Mouse (Mus musculus): ENCODE measurements at regions not wholly inside any gene's neighbourhood (a gene's known extent, or its start where the extent isn't known, plus 50 kb on each side); places are given as distances from the start of the nearest gene placed in this dataset.

- DNase-seq (ENCODE audit: low spot score in 2 of 2): peak; percentile 86 to 88
These were observed 941.7 kb downstream of the Gsdmc2 start for GRCm38 (mm10) chr15:62903047-62903822.

DNA sequence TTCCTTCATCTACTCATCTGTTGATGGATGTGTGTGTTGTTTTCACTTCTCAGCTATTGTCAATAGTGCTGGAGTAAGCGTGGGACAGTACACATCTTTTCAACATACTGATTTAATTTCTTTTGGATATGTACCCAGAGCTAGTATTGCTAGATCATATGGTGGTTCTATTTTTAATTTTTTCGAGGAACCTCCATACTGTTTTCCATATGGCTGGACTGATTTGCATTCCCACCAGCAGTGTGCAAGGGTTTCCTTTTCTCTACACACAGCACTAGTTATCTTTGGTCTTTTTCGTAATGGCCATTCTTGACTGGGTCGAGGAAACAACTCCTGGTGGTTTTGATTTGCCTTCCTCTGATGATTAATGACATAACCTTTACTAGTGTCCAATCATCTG is 943.0 kb downstream of the Gsdmc2 start:
- peak in 1 of 2 experiments; percentile 7 for DNase-seq (ENCODE audit: low spot score in 2 of 2)

- DNase-seq (ENCODE audit: low spot score in 2 of 2): no peak
These were observed 955.2 kb downstream of the Gsdmc2 start for GRCm38 (mm10) chr15:62889798-62890197.

DNA sequence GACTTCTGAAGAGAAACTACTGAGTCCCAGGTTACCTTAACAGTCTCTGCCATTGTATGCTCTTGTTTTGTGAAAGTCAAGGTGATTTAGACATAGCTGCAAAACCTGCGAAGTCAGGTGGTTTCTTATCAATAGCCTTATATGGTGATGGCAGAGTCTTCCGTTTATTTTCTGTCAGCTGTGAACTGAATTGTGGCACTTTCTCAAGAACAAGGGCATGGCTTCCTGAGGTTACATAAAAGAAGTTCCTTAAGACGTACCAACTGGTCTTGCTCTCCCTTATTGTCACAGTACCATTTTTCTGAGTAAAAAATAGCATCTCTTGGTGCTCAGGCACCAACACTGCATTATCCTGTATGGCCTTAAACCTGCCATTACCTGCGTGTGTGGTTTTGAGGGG is 959.6 kb downstream of the Gsdmc2 start:
- no peak for DNase-seq (ENCODE audit: low spot score in 2 of 2)

GRCm38 (mm10) chr15:62871082-62871766 is 973.8 kb downstream of the Gsdmc2 start:
- DNase-seq (ENCODE audit: low spot score in 2 of 2): no peak

GRCm38 (mm10) chr15:62862574-62862973 is 982.4 kb downstream of the Gsdmc2 start:
- DNase-seq (ENCODE audit: low spot score in 2 of 2): no peak

- no peak for DNase-seq (ENCODE audit: low spot score in 2 of 2)
These were observed 983.6 kb downstream of the Gsdmc2 start for GRCm38 (mm10) chr15:62861422-62861821.

DNA sequence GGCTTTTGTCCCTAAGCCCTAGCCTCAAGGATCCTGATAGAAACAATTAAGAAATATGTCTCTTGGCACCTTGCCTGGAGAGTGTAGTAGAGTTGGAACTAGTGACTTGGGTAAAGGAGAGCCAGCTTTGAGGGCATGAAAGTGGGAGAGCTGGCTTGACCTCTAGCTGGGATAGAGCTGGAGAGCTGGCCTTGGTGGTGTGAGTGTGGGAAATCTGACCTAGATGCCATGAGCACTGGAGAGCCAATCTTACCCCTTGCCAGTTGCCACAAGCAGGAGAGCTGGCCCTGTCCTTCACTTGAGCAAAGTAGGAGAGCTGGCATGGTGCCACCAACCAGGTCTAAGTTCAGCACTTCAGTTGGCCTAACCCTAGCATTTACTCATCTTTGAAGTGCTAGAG is 995.7 kb downstream of the Gsdmc2 start:
- no peak for DNase-seq (ENCODE audit: low spot score in 2 of 2)

DNA sequence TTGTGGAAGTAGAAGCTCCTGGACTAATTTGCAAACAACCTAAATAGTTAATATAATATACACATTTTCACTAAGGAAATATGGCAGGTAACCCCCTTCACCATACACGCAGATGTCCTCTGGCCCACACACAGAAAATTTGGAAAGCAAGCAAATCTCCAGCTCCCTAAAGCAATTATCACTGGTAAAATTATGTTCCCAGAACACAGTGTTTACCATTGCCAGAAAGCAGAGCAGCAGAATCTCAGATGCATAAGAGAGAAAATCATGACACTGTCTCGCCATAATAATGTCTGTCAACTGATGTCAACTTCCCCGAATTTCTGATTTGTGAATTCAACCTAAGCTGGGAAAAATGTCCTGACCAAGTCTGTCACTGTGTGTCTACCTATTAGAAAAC is 999.1 kb downstream of the Gsdmc2 start:
- no peak for DNase-seq (ENCODE audit: low spot score in 2 of 2)

DNA sequence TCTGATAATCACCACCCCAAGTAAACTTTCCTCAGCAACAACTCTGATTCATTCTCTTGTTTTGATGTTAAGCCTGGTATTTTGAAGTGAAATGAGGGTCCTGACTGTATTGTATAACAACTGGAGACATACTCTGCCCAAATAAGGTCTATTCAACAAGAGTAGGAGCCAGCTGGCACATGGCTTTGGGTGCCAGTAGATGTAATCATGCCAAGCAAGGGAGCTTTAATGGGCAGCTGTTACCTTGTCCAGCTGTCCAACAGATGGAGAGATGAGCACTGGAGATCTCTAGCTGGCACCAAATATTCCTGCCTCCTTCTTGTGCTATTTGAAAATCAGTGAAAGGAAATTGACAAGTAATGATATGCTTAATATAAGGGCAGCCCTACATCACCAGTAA is 1019.4 kb downstream of the Gsdmc2 start:
- DNase-seq (ENCODE audit: low spot score in 2 of 2): no peak

DNA sequence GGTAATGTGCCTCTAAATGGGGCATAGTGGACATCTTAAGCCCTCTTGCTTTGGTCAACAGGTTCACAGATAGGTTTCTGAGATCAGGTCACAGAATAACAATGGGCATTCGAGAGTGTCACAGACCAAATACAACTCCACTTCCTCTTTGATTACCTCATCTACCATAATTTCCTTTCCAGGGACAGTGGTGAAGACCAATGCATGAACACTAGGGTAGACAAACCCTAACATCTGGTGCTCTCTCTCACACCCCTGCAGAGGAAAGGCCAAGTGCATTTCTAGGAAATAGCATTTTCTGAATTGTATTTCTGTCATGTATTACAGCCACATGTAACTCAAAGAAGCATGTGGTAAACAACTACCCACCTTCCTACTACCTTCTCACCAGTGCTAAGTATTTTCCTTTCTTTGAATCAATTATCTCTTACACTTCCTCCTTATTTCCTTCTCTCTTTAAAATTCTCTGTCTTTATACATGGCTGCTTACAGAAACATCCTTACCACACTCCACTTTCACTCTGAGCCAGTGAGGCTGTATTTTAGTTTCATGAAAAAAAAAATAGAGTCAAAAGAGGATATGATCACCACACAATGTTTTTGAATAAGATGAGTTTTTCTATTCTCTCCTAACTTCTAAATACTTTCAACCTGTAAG is 1021.0 kb downstream of the Gsdmc2 start:
- DNase-seq (ENCODE audit: low spot score in 2 of 2): no peak

GRCm38 (mm10) chr15:62822305-62822704 is 1022.7 kb downstream of the Gsdmc2 start:
- no peak for DNase-seq (ENCODE audit: low spot score in 2 of 2)

DNA sequence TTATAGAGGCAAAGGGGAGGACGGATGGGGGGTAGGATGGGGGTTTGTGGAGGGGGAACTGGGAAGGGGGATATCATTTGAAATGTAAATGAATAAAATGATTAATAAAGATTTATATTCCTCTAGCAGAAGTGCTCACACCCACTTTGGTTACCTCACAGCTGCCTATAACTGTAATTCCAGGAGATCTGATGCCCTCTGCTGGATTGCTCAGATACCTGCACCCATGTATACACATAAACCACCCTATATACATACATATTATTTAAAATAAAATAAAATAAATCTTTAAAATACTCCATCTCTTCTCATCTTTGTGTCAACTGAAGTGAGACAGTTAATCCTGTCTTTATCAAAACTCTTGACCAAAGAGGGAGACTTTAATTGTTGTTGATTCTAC is 1031.9 kb downstream of the Gsdmc2 start:
- DNase-seq (ENCODE audit: low spot score in 2 of 2): no peak

- DNase-seq (ENCODE audit: low spot score in 2 of 2): peak in 1 of 2 experiments; percentile 7
These were observed 1033.0 kb downstream of the Gsdmc2 start for GRCm38 (mm10) chr15:62812026-62812425.

DNA sequence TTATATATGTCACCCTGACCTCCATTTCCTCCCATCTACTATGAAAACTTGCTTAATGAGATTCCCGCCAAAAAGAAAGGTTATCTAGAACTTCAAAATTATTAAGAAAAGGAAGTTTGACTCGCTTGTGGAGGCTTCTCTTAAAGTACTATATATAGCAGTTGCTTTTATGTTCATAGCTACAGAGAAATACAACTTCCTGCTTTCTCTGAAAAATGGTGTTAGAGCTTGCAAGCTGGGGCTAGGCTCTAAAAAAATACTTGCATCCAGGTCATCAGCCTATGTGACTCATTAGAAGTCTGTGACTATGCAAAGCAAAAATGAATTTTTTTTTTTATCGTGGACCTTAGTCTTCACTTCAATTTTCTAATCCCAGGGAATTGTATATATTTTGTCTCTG is 1035.7 kb downstream of the Gsdmc2 start:
- no peak for DNase-seq (ENCODE audit: low spot score in 2 of 2)

DNA sequence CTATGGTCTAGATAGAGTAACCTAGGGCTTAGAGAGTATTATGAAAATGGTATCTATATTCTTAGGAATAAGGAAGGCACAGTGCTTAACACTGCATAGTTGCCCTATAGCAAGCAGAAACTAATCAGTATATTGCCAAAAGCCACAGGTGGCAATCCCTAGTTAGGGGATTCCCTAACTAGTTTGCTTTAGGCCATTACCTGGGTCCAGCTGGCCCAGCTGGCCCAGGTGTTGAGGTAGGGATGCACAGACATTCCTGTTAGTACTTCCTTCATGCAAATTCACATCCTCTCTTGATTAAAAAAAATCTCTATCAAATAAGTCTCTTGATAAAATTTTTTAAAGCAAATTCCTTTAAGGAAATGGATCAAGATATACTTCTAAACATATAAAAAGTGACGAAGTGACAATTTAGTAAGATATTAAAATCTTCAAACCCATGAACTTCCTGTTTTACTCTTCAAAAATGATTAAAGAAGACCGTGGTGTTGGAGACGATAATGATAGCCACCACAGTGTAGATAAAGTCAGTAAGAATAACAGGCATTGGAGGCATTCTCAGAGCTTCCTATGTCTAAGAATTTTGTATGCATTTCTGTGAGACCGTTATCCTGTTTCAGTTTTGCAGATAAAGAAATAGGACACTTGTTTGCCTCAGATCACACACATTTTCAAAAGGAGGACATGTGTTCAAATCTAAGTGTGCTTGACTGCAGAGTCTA is 1036.7 kb downstream of the Gsdmc2 start:
- DNase-seq (ENCODE audit: low spot score in 2 of 2): no peak

- DNase-seq (ENCODE audit: low spot score in 2 of 2): no peak
These were observed 1037.6 kb downstream of the Gsdmc2 start for GRCm38 (mm10) chr15:62807364-62807763.

- DNase-seq (ENCODE audit: low spot score in 2 of 2): no peak
These were observed 1042.2 kb downstream of the Gsdmc2 start for GRCm38 (mm10) chr15:62802770-62803169.

GRCm38 (mm10) chr15:62798731-62799130 is 1046.2 kb downstream of the Gsdmc2 start:
- DNase-seq (ENCODE audit: low spot score in 2 of 2): no peak

DNA sequence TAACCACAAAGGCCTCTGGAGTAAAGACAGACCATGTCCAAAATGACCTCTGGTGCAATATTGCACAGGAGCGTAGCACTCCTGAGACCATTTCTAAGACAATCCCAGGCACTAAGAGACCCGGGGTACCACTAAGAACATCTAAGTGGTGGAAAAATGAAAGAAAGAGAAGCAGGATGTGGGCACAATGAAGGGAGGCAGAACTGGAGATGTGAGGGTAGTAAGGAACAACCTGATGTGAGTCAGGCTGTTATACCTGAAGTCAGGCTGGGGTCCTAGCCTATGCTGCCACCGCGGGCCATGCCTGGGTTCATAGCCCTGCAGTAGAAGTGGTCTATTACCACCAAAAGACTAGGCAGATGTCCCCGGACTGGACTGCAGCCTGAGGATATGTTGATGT is 1051.4 kb downstream of the Gsdmc2 start:
- no peak for DNase-seq (ENCODE audit: low spot score in 2 of 2)

- no peak for DNase-seq (ENCODE audit: low spot score in 2 of 2)
These were observed 1052.9 kb downstream of the Gsdmc2 start for GRCm38 (mm10) chr15:62792084-62792483.

DNA sequence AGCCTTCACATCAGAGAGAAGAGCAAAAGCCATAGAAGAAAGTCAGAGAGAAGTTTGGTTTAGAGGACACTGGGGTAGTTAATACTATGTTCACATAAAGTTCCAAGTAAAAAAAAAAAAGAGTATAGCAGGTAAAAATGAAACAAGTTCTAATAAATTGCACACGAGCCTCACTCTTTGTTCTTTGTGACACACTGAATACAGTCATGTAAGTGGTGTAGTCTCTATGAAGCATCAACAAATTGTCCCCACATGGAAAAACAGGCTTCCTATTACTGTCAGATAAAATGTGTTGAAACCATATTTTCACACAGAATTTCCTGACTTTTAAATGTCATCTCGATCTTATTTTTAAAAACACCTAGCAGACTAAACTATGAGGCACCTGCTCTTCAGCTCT is 1057.2 kb downstream of the Gsdmc2 start:
- DNase-seq (ENCODE audit: low spot score in 2 of 2): no peak

All from frontal cortex, postnatal 10 days (tissue).